Mouse (Mus musculus) frontal cortex, postnatal 14 days (tissue): Measurements from ENCODE around the gene Tmem242.

Experiments
- DNase-seq, 2 experiments: peaks; one replicate each; pipeline ENCODE4 v3.0.0; 2022; ENCODE audit warnings: low spot score in 2 of 2

Gene Tmem242

DNA sequence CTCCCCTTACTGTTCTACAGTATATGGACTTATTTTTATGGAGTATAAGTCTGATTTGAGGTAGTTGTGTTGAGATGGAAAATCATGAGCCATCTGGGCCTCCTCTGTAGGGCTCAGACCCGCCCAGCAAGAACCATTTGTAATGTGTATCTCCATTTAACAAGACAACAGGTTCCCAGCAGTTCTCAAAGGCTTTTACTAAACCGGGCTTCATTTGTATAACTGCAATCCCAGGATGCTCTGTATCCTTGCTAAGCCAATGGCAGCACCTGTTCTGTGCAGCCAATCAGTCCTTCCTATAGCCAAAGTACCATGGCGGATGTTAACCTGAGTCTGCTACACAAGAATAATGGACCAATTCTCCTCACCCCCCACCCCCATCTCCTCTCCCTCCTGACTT lies 23.5 kb downstream of the Tmem242 start:
- no peak for DNase-seq

DNA sequence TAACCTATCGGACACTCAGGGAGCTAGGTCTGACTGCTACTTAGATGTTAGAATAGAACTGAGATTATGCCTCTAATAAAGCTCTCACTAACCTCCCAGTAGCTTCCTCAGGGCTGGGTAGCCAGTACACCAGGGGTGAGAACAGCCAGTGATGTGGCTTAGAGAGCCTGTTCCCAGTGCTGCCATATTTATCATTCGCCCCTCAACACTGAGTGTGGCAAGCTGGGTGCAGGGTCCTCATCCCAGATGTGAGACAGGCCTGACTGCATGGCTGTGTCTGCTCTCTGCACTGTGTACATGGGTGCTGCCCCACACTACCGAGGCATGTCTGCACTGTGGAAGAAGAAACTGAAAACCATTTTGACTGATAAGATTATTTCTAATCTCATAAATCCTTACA lies 26.0 kb downstream of the Tmem242 start:
- DNase-seq, result no peak

- no peak for DNase-seq
These were observed 26.7 kb downstream of the Tmem242 start for GRCm38 (mm10) chr17:5413350-5413749.

- DNase-seq, result no peak
These were observed 27.3 kb downstream of the Tmem242 start for GRCm38 (mm10) chr17:5412740-5413139.

DNA sequence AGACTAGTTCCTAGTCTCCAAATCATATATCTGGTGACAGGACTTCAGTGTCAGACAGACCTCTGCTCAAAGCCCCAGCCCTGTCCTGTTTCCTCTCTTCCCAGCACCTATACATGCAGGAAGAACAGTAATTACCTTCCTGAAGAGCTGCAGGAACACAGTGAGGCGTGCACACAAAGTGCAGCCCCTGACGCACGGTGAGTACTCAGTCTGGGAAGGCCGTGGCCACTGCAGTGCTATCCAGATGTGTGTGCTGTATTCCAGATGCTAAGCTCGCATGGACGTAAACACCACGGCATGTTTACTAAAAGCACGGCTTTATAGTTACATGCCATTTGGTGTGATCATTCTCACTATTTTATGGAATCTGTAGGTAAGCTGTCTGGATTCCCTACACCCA lies 27.8 kb downstream of the Tmem242 start:
- no peak for DNase-seq

- DNase-seq, result no peak
These were observed 28.9 kb downstream of the Tmem242 start for GRCm38 (mm10) chr17:5411205-5411604.

DNA sequence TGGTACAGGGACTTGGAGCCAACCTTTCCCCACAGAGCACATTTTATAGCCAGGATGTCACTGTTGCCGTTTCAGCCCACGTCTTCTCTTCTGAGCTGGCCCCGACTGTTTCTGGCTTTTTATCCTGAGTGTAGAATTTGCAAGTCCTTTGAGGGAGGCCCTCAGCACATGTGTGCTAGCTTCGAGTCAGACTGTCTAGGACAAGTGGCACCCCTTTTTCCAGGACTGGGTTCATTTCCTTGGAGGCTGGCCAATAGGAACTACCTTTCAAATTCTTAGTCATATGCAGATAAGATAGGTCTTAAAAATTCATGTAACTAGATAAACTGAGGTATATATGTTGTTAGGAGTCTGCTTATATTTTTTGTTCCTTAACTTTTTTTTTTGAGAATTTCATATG lies 29.7 kb downstream of the Tmem242 start:
- DNase-seq, result no peak

DNA sequence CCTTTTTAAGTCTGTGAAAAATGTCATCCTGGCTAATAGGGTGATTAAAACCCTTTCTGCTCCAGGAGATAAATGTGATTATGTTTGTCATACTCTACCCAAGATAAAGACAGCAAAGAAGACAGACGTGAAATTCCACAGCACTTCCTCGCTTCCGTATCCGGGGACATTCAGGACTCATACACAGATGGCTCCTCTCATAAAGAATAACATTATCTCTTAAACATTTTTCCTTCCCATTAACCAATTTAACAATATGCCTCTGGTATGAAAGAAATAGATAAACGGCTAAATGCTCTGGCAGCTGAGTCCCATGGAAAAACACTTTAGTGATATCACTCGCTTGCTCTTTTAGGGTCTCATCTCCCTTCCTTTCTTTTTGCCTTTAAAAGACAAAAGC lies 33.0 kb downstream of the Tmem242 start:
- DNase-seq, result no peak

GRCm38 (mm10) chr17:5406566-5406965 lies 33.5 kb downstream of the Tmem242 start:
- no peak for DNase-seq

DNA sequence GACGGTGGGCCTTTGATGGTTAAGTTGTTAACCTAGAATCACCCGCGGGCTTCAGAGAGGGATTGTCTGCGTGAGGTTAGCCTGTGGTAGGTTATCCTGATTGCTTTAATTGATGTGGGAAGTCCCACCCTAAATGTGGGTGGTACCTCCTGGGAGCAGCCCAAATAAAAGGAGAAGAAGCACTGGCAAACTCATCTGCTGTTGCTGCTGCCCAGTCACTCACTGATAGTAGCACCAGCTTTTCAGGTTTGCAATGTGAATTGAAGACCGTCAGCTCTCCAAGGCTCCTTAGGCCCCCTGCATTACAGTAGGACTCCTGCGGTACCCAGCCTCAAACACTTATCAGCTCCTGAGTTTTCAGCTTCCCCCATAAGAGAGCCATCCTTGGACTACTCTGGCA lies 36.2 kb downstream of the Tmem242 start:
- DNase-seq, result no peak

- peak; percentile 42 to 51 for DNase-seq
These were observed 37.4 kb downstream of the Tmem242 start for GRCm38 (mm10) chr17:5402624-5403023.

DNA sequence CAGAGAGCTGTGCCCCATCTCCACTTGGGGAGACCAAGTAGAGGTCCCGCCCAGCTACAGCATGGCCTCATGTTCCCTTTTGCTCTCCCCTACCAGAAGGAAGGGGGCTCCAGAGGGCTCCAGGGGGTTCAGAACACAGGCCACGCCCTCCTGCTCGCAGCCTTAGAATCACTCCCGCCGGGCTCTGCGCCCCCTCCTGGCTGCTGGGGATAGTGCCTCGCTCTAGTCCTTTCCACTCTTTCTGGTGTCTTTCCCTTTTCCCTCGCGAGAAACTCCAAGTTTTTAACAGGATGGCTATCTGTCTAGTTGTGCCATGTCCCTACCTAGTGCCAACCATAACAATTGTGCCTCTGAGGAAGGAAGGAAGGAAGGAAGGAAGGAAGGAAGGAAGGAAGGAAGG lies 38.0 kb downstream of the Tmem242 start:
- DNase-seq, result peak in 1 of 2 experiments; percentile 50

- no peak for DNase-seq
These were observed 38.8 kb downstream of the Tmem242 start for GRCm38 (mm10) chr17:5401288-5401687.

- DNase-seq, result no peak
These were observed 39.5 kb downstream of the Tmem242 start for GRCm38 (mm10) chr17:5400435-5401090.

GRCm38 (mm10) chr17:5397148-5398007 lies 42.7 kb downstream of the Tmem242 start:
- DNase-seq, result peak; percentile 71 to 88

DNA sequence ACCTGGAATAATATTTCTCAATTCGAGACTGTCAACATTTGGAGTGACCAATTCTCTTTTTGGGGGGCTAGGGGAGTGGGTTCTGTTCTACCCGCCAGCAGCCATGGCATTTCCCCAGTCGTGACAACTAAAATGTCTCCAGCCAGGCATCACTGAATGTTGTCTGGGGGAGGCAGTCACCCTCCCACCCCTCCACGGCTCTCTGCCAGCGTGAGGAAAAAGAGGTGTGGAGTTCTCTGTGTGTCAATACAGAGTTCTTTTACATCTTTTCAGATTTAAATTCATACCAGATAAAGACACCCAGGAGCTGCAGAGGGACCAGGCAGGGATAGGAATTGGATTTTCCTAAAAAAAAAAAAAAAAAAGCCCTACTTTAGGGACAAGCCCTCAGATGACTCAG lies 43.8 kb downstream of the Tmem242 start:
- DNase-seq, result no peak

- DNase-seq, result no peak
These were observed 44.4 kb downstream of the Tmem242 start for GRCm38 (mm10) chr17:5395454-5396205.

- no peak for DNase-seq
These were observed 49.4 kb downstream of the Tmem242 start for GRCm38 (mm10) chr17:5390682-5391081.

DNA sequence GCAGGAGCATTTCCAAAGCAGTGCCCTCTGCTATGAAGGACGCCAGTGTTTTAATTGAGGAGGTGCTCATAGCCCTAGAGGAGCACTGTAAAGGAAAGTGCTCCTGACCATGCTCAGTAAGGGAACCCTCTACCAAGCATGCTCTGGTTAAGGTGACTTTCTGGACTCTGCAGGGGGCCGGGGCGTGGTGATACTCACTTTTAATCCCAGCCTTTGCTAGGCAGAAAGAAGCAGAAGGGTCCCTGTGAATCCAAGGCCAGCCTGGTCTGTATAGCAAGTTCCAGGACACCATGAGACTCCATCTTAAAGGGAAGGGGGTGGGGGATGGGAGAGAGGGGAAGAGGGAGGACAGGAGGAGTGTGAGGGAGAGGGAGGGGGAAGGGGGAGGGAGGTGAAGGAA lies 51.7 kb downstream of the Tmem242 start:
- no peak for DNase-seq

DNA sequence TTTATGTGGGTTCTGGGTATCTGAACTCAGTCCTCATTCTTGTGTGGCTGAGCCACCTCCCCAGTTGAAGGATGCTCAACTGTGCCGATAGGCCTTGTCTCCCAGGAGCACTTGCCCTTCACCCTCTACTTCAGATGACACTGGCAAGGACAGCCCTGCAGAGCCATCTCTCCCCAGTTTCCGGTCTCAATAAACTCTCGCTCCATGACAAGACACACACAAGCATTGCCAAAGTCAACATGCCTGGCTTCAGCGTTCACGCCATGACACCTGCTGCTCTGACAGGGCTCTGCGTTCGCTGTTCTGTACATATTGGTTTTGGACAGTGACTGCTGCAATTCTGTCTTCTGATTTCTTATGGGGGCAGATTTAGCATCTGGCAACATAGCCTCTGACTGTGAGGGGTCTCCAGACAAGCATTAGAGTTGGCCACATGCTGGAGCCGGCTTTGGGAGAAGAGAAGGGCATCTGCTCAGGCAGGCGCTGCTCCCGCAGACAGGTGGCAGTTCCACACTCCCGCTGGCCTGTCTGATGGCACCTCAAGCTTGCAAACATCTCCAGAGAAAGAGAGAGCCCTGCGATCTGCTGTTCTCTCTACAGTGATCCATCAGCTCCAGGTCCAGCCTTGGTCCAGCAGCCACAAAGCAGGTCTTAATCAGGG lies 53.0 kb downstream of the Tmem242 start:
- no peak for DNase-seq

DNA sequence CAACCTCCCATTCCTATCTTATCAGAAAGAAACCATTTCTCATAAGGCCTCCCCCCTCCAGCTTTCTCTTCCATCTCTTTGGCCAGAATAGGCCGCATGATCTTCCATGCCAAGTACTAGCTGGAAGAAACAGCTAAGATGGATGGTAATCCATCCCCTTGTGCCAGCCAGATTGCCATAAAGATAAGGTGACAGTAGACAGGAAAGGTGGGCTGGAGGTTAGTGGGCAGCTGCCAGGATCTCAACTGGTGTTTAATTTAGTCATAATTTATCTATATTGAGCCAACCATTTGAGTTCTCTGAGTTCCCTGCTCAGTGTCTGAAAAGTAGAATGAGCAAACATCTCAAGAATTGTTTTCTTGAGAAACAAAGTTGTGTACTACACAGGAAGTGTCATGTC lies 54.4 kb downstream of the Tmem242 start:
- DNase-seq, result no peak

- no peak for DNase-seq
These were observed 62.1 kb downstream of the Tmem242 start for GRCm38 (mm10) chr17:5377930-5378310.
